In the genomic region with DNA sequence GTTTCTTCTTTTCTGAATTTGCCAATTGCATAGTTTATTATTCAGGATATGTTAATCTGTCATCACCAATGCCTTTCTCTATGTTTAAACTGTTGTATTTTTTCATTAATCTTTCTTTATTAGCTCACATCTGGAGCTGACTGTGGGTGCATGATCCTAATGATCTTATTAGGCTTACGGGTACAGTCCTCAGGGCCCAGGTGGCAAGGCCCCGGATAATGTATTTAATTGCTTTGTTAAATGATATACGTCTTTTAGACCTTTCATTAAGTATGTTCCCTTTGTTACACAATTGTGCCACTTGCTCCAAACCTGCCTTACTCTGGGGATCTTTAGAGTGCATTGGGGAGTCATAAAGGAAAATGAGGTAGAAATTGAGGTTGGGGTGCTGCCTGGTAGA, we compare ENCODE assay signal across 20 mouse cellular contexts.
"Had no signal": no experiment of that assay in that cellular context is flagged by ENCODE, and none has a peak within 500 bp of the region (broad histone marks: within the 10 kb centered on the region; RNA-seq: fewer than 3 reads in every experiment).

No protein-coding gene starts in this region.

- H3K4me2 ChIP-seq: liver, embryonic 11.5 days; liver, embryonic 13.5 days; liver, embryonic 15.5 days; lung, embryonic 15.5 days; midbrain, embryonic 12.5 days; stomach, embryonic 15.5 days had no signal

- H3K9me3 ChIP-seq: liver, embryonic 13.5 days; liver, embryonic 15.5 days; lung, embryonic 15.5 days; megakaryocyte, embryonic 14.5 days; midbrain, embryonic 10.5 days; midbrain, embryonic 12.5 days; stomach, embryonic 15.5 days had no signal

- DNase-seq: liver, embryonic 13.5 days; liver, postnatal 0 days; lung, adult 2 months; lung, postnatal 14 days; lung, postnatal 36 days; midbrain, embryonic 14.5 days; right cerebral cortex, postnatal 14 days; thymus, adult 2 months; thymus, postnatal 25 days; thymus, postnatal 4 days had no signal

- H3K9ac ChIP-seq: liver, embryonic 13.5 days; liver, embryonic 15.5 days; liver, postnatal 0 days; lung, embryonic 15.5 days; midbrain, embryonic 12.5 days; stomach, embryonic 15.5 days had no signal

- H3K36me3 ChIP-seq: liver, embryonic 13.5 days; liver, embryonic 15.5 days; lung, embryonic 15.5 days; midbrain, embryonic 10.5 days; midbrain, embryonic 12.5 days; stomach, embryonic 15.5 days had no signal

- H3K4me3 ChIP-seq: liver, embryonic 13.5 days; liver, embryonic 15.5 days; lung, embryonic 15.5 days; megakaryocyte, embryonic 14.5 days; midbrain, embryonic 10.5 days; midbrain, embryonic 12.5 days; stomach, embryonic 15.5 days had no signal

- ATAC-seq: liver, postnatal 0 days; lung, postnatal 0 days had no signal

- H3K4me1 ChIP-seq: liver, embryonic 15.5 days; lung, embryonic 15.5 days; midbrain, embryonic 10.5 days; midbrain, embryonic 12.5 days; stomach, embryonic 15.5 days had no signal

- H3K27me3 ChIP-seq: liver, embryonic 13.5 days; liver, embryonic 15.5 days; lung, embryonic 15.5 days; megakaryocyte, embryonic 14.5 days; midbrain, embryonic 12.5 days; stomach, embryonic 15.5 days had no signal

- H3K27ac ChIP-seq: liver, embryonic 13.5 days; liver, embryonic 15.5 days; lung, embryonic 15.5 days; macrophage; midbrain, embryonic 10.5 days; midbrain, embryonic 12.5 days; stomach, embryonic 15.5 days; stomach, postnatal 0 days had no signal
